Mouse (Mus musculus) adrenal gland, postnatal 14 days (tissue): ENCODE results near the gene Gbp7. TPM values are rescaled to one million over a fixed set of nuclear protein-coding genes. Genes with fewer than 3 reads are reported as not detected.
"Not testable (repeated sequence)": the region's sequence is repeated elsewhere in the genome, so short reads cannot be mapped to it uniquely, and the experiment has no call there.

Source experiments
- DNase-seq: peaks from one replicate; pipeline ENCODE4 v3.0.0; 2021; ENCODE audit warnings: mixed read lengths
- long read RNA-seq, 2 experiments: library from polyadenylated mRNA; stranded (forward); transcript quantifications; one replicate each; pipeline ENCODE4 v2.0.0; 2021
- total RNA-seq: library from RNA; stranded (reverse); gene quantifications from 2 replicates; pipeline ENCODE4 v1.2.3, GENCODE M21; 2021

Gbp7 gene
- 9.4 and 12.2 TPM in 2 replicates for total RNA-seq
- long read RNA-seq, experiment 1, partial matches to known transcripts = 1 of 1 reads
- long read RNA-seq, experiment 1, other reads (novel, unspliced or antisense) = 0 of 1 reads
- long read RNA-seq, experiment 2, transcript Gbp7-202 (11 exons, 2,497 nt) = major isoform, 6 of 6 reads
- long read RNA-seq, experiment 2, partial matches to known transcripts = 0 of 6 reads
- long read RNA-seq, experiment 2, other reads (novel, unspliced or antisense) = 0 of 6 reads

- DNase-seq = peak; percentile 50
Observed at GRCm38 (mm10) chr3:142530087-142530953, at the start of gene Gbp7. Gbp7 (plus strand) TSS chr3:142530342.

GRCm38 (mm10) chr3:142490465-142490864 lies 39.7 kb upstream of the Gbp7 start:
- peak; percentile 86 for DNase-seq

- peak; percentile 71 for DNase-seq
Observed at GRCm38 (mm10) chr3:142493536-142494061, 36.5 kb upstream of the Gbp7 start, which contains the start of gene Gbp5. Gbp5 (plus strand) TSS chr3:142493978.

GRCm38 (mm10) chr3:142495146-142495655 lies 34.9 kb upstream of the Gbp7 start:
- no peak for DNase-seq

- DNase-seq = no peak
Observed at GRCm38 (mm10) chr3:142496113-142497101, 33.7 kb upstream of the Gbp7 start.

GRCm38 (mm10) chr3:142497123-142497841 lies 32.9 kb upstream of the Gbp7 start:
- no peak for DNase-seq

GRCm38 (mm10) chr3:142498941-142499340 lies 31.2 kb upstream of the Gbp7 start:
- no peak for DNase-seq

- peak; percentile 15 for DNase-seq
Observed at GRCm38 (mm10) chr3:142528116-142528515, 2.0 kb upstream of the Gbp7 start.

GRCm38 (mm10) chr3:142529597-142529996 lies 545 bp upstream of the Gbp7 start:
- no peak for DNase-seq

- no peak for DNase-seq
Observed at GRCm38 (mm10) chr3:142531595-142531994, 1.5 kb downstream of the Gbp7 start.

GRCm38 (mm10) chr3:142533185-142533584 lies 3.0 kb downstream of the Gbp7 start:
- DNase-seq = no peak

- no peak for DNase-seq
Observed at GRCm38 (mm10) chr3:142535667-142536066, 5.5 kb downstream of the Gbp7 start.

- DNase-seq = no peak
Observed at GRCm38 (mm10) chr3:142541391-142541790, 11.2 kb downstream of the Gbp7 start.

- not testable (repeated sequence) for DNase-seq
Observed at GRCm38 (mm10) chr3:142542776-142543175, 12.6 kb downstream of the Gbp7 start.

GRCm38 (mm10) chr3:142546690-142547089 lies 16.5 kb downstream of the Gbp7 start:
- peak; percentile 16 for DNase-seq

- no peak for DNase-seq
Observed at GRCm38 (mm10) chr3:142550052-142550676, 20.0 kb downstream of the Gbp7 start.

- no peak for DNase-seq
Observed at GRCm38 (mm10) chr3:142554601-142555000, 24.5 kb downstream of the Gbp7 start.

GRCm38 (mm10) chr3:142555623-142556022 lies 25.5 kb downstream of the Gbp7 start:
- DNase-seq = no peak

- peak; percentile 44 for DNase-seq
Observed at GRCm38 (mm10) chr3:142559632-142560228, 29.6 kb downstream of the Gbp7 start, which contains the start of gene Gbp3. Gbp3 (plus strand) TSS chr3:142560026.
